Mouse (Mus musculus): ENCODE measurements around the gene Gemin4. TPM values are rescaled to one million over a fixed set of nuclear protein-coding genes. Genes with fewer than 3 reads are reported as not detected.
A peak's percentile ranks its signal among the peaks of the same experiment; 100 is the strongest.

Gemin4 gene
- polyA plus RNA-seq, 1 experiment from 2014 or later, result 13.8 TPM

GRCm38 (mm10) chr11:76247239-76247638, 29.8 kb upstream of the Gemin4 start:
- no peak overlapping the region for H3K9ac ChIP-seq (replicated peaks)
- WGBS, result 54% methylated on average over 2 of the region's 2 CpGs

GRCm38 (mm10) chr11:76246439-76246838, 29.0 kb upstream of the Gemin4 start:
- H3K4me3 ChIP-seq (replicated peaks), result no peak overlapping the region
- H3K9me3 ChIP-seq (replicated peaks), result no peaks in the 10 kb centered on the region
- no peak overlapping the region for H3K4me2 ChIP-seq
- no peak overlapping the region for H3K9ac ChIP-seq (replicated peaks)
- H3K4me1 ChIP-seq, result peaks cover 37% of the 10 kb centered on the region
- no peak overlapping the region for H3K27ac ChIP-seq (replicated peaks)
- ATAC-seq (ENCODE audit: low FRiP score), result no peak
- no peaks in the 10 kb centered on the region for H3K27me3 ChIP-seq (replicated peaks)
- H3K36me3 ChIP-seq, result peaks cover 29% of the 10 kb centered on the region

More at GRCm38 (mm10) chr11:76247239-76247638, 29.8 kb upstream of the Gemin4 start:
- no peak overlapping the region for H3K4me3 ChIP-seq (replicated peaks)
- peaks cover 29% of the 10 kb centered on the region for H3K36me3 ChIP-seq
- peaks cover 31% of the 10 kb centered on the region for H3K4me1 ChIP-seq
- no peak overlapping the region for H3K27ac ChIP-seq (replicated peaks)
- no peaks in the 10 kb centered on the region for H3K27me3 ChIP-seq (replicated peaks)
- ATAC-seq (ENCODE audit: low FRiP score), result no peak
- no peaks in the 10 kb centered on the region for H3K9me3 ChIP-seq (replicated peaks)
- H3K4me2 ChIP-seq, result no peak overlapping the region

GRCm38 (mm10) chr11:76243811-76244546, 26.5 kb upstream of the Gemin4 start:
- Histone ChIP-seq H3K27me3 (replicated peaks) (no peaks in the 10 kb centered on the region), H3K27ac (replicated peaks) (peak overlapping the region; percentile 90), H3K9ac (replicated peaks) (peak overlapping the region; percentile 90), H3K36me3 (peaks cover 26% of the 10 kb centered on the region), H3K4me2 (peak overlapping the region; percentile 81), H3K4me3 (replicated peaks) (peak overlapping the region; percentile 95), H3K4me1 (peaks cover 40% of the 10 kb centered on the region), H3K9me3 (replicated peaks) (no peaks in the 10 kb centered on the region)
- peak; percentile 67 for ATAC-seq (ENCODE audit: low FRiP score)
- 3% methylated on average over 34 of the region's 34 CpGs for WGBS

- no peaks in the 10 kb centered on the region for H3K27me3 ChIP-seq (replicated peaks)
- peaks cover 23% of the 10 kb centered on the region for H3K36me3 ChIP-seq
- no peaks in the 10 kb centered on the region for H3K9me3 ChIP-seq (replicated peaks)
- peak within 1 kb of the TSS; percentile 90 for H3K9ac ChIP-seq (replicated peaks)
- peak; percentile 90 for ATAC-seq (ENCODE audit: low FRiP score)
- peak within 1 kb of the TSS; percentile 81 for H3K4me2 ChIP-seq
- WGBS, result under 1% methylated on average over 60 of the region's 61 CpGs
- peaks cover 40% of the 10 kb centered on the region for H3K4me1 ChIP-seq
- peak within 1 kb of the TSS; percentile 95 for H3K4me3 ChIP-seq (replicated peaks)
- H3K27ac ChIP-seq (replicated peaks), result peak within 1 kb of the TSS; percentile 90
Observed at GRCm38 (mm10) chr11:76242901-76243810, 25.7 kb upstream of the Gemin4 start, which contains the start of the genes Mrm3 and Glod4. Gene Mrm3, plus strand, starts transcription at chr11:76243715. Gene Glod4, minus strand, starts transcription at chr11:76243725.

- Histone ChIP-seq H3K9ac (replicated peaks) (no peak overlapping the region), H3K4me3 (replicated peaks) (no peak overlapping the region), H3K4me1 (peaks cover 27% of the 10 kb centered on the region), H3K27me3 (replicated peaks) (no peaks in the 10 kb centered on the region), H3K4me2 (no peak overlapping the region), H3K36me3 (peaks cover 45% of the 10 kb centered on the region), H3K27ac (replicated peaks) (no peak overlapping the region), H3K9me3 (replicated peaks) (no peaks in the 10 kb centered on the region)
- 96% methylated on average over 2 of the region's 2 CpGs for WGBS
- ATAC-seq (ENCODE audit: low FRiP score), result no peak
Observed at GRCm38 (mm10) chr11:76239750-76240149, 22.3 kb upstream of the Gemin4 start.

GRCm38 (mm10) chr11:76236136-76236535, 18.7 kb upstream of the Gemin4 start:
- Histone ChIP-seq H3K4me1 (no peaks in the 10 kb centered on the region), H3K27ac (replicated peaks) (no peak overlapping the region), H3K9ac (replicated peaks) (no peak overlapping the region), H3K4me3 (replicated peaks) (no peak overlapping the region), H3K4me2 (no peak overlapping the region), H3K9me3 (replicated peaks) (no peaks in the 10 kb centered on the region), H3K36me3 (peaks cover 74% of the 10 kb centered on the region), H3K27me3 (replicated peaks) (no peaks in the 10 kb centered on the region)
- 91% methylated on average over 3 of the region's 3 CpGs for WGBS
- no peak for ATAC-seq (ENCODE audit: low FRiP score)

GRCm38 (mm10) chr11:76225051-76225450, 7.6 kb upstream of the Gemin4 start:
- no peak overlapping the region for H3K9ac ChIP-seq (replicated peaks)
- H3K9me3 ChIP-seq (replicated peaks), result no peaks in the 10 kb centered on the region
- H3K27me3 ChIP-seq (replicated peaks), result no peaks in the 10 kb centered on the region
- no peaks in the 10 kb centered on the region for H3K4me1 ChIP-seq
- H3K4me2 ChIP-seq, result no peak overlapping the region
- peaks cover 45% of the 10 kb centered on the region for H3K36me3 ChIP-seq
- ATAC-seq (ENCODE audit: low FRiP score), result no peak
- H3K27ac ChIP-seq (replicated peaks), result no peak overlapping the region
- no peak overlapping the region for H3K4me3 ChIP-seq (replicated peaks)

- Histone ChIP-seq H3K4me1 (no peaks in the 10 kb centered on the region), H3K36me3 (peaks cover 47% of the 10 kb centered on the region), H3K27me3 (replicated peaks) (no peaks in the 10 kb centered on the region), H3K9me3 (replicated peaks) (no peaks in the 10 kb centered on the region), H3K27ac (replicated peaks) (no peak overlapping the region), H3K4me3 (replicated peaks) (no peak overlapping the region), H3K9ac (replicated peaks) (no peak overlapping the region), H3K4me2 (no peak overlapping the region)
- ATAC-seq (ENCODE audit: low FRiP score), result no peak
- WGBS, result 95% methylated on average over 5 of the region's 5 CpGs
Observed at GRCm38 (mm10) chr11:76224631-76225030, 7.2 kb upstream of the Gemin4 start.

GRCm38 (mm10) chr11:76216681-76217389, 629 bp downstream of the Gemin4 start:
- Histone ChIP-seq H3K36me3 (peaks cover 38% of the 10 kb centered on the region), H3K27ac (replicated peaks) (peak overlapping the region; percentile 91), H3K4me3 (replicated peaks) (peak overlapping the region; percentile 68), H3K4me2 (peak overlapping the region; percentile 78), H3K4me1 (peaks cover 14% of the 10 kb centered on the region), H3K27me3 (replicated peaks) (no peaks in the 10 kb centered on the region), H3K9ac (replicated peaks) (peak overlapping the region; percentile 94), H3K9me3 (replicated peaks) (no peaks in the 10 kb centered on the region)
- peak; percentile 83 for ATAC-seq (ENCODE audit: low FRiP score)
- 2% methylated on average over 33 of the region's 33 CpGs for WGBS

GRCm38 (mm10) chr11:76216049-76216540, 1.4 kb downstream of the Gemin4 start:
- H3K9ac ChIP-seq (replicated peaks), result no peak overlapping the region
- 93% methylated on average over 5 of the region's 5 CpGs for WGBS

GRCm38 (mm10) chr11:76215011-76215410, 2.5 kb downstream of the Gemin4 start:
- Histone ChIP-seq H3K9me3 (replicated peaks) (no peaks in the 10 kb centered on the region), H3K27me3 (replicated peaks) (no peaks in the 10 kb centered on the region), H3K4me1 (peaks cover 14% of the 10 kb centered on the region), H3K27ac (replicated peaks) (no peak overlapping the region), H3K4me2 (no peak overlapping the region), H3K36me3 (peaks cover 29% of the 10 kb centered on the region), H3K4me3 (replicated peaks) (no peak overlapping the region), H3K9ac (replicated peaks) (no peak overlapping the region)
- ATAC-seq (ENCODE audit: low FRiP score), result no peak
- 99% methylated on average over 2 of the region's 2 CpGs for WGBS

More at GRCm38 (mm10) chr11:76216049-76216540, 1.4 kb downstream of the Gemin4 start:
- ATAC-seq (ENCODE audit: low FRiP score), result no peak
- H3K9me3 ChIP-seq (replicated peaks), result no peaks in the 10 kb centered on the region
- no peaks in the 10 kb centered on the region for H3K27me3 ChIP-seq (replicated peaks)
- peaks cover 33% of the 10 kb centered on the region for H3K36me3 ChIP-seq
- H3K4me1 ChIP-seq, result peaks cover 14% of the 10 kb centered on the region
- peak overlapping the region; percentile 68 for H3K4me3 ChIP-seq (replicated peaks)
- peak overlapping the region; percentile 78 for H3K4me2 ChIP-seq
- 0 out of 2 replicates have a peak overlapping the region, but pooled peaks have one; percentile 91 for H3K27ac ChIP-seq (replicated peaks)

All from neural tube, embryonic 15.5 days (tissue).